1 mouse cellular context compared by ENCODE assay signal in genomic region chr11:95677925-95678701, GRCm38 (mm10).
TF ChIP-seq lines count a peak whose summit lies in the region.

No protein-coding gene starts in this region.

TF ChIP-seq in CH12.LX, 34 proteins besides CTCF, POLR2A, EP300 and RAD21:
- TF ChIP-seq KAT2A (IDR thresholded peaks at IDR 0.05; ENCODE audit: insufficient replicate concordance, low read length) (0 out of 2 replicates have a peak, but pooled peaks have one; percentile 39), NELFE (IDR thresholded peaks at IDR 0.05; ENCODE audit: low read depth, low read length) (no peak), CHD1 (IDR thresholded peaks at IDR 0.05; ENCODE audit: low read depth, low read length) (no peak), JUND (conservative IDR thresholded peaks at IDR 0.05; ENCODE audit: low read depth, low read length) (peak; percentile 74), ETS1 (conservative IDR thresholded peaks at IDR 0.05; ENCODE audit: low read depth, low read length) (peak; percentile 70), GABPA (IDR thresholded peaks at IDR 0.05; ENCODE audit: insufficient replicate concordance, low read depth, low read length) (no peak), JUN (IDR thresholded peaks at IDR 0.05; ENCODE audit: insufficient read depth, low read depth, low read length) (peak; percentile 44; the same call in 1 of the 2 replicates), BHLHE40 (IDR thresholded peaks at IDR 0.05; ENCODE audit: low read depth, low read length) (0 out of 2 replicates have a peak, but pooled peaks have one; percentile 11), TBP (conservative IDR thresholded peaks at IDR 0.05; ENCODE audit: low read depth, low read length) (no peak), MYC (IDR thresholded peaks at IDR 0.05; ENCODE audit: low read depth, low read length) (no peak), POLR2AphosphoS2 (IDR thresholded peaks at IDR 0.05; ENCODE audit: low read depth, low read length) (no peak), SMC3 (IDR thresholded peaks at IDR 0.05; ENCODE audit: low read depth, low read length) (no peak), MAZ (IDR thresholded peaks at IDR 0.05; ENCODE audit: low read depth, low read length) (no peak), HCFC1 (IDR thresholded peaks at IDR 0.05; ENCODE audit: low read depth, low read length) (peak; percentile 22; the same call in 1 of the 2 replicates), ZNF384 (IDR thresholded peaks at IDR 0.05; ENCODE audit: low read depth, low read length) (peak; percentile 87), ZC3H11A (IDR thresholded peaks at IDR 0.05; ENCODE audit: low read depth, low read length) (no peak), MAFK (IDR thresholded peaks at IDR 0.05; ENCODE audit: insufficient replicate concordance, low read length) (no peak), IRF4 (IDR thresholded peaks at IDR 0.05; ENCODE audit: low read depth, low read length) (0 out of 2 replicates have a peak, but pooled peaks have one; percentile 11), TCF12 (IDR thresholded peaks at IDR 0.05; ENCODE audit: low read depth, low read length) (peak; percentile 98), UBTF (IDR thresholded peaks at IDR 0.05; ENCODE audit: low read depth, low read length) (no peak), RCOR1 (conservative IDR thresholded peaks at IDR 0.05; ENCODE audit: low read depth, low read length) (peak; percentile 82; the same call in 1 of the 2 replicates), MAX (IDR thresholded peaks at IDR 0.05; ENCODE audit: low read length) (no peak; the same call in 1 of the 2 replicates), SIN3A (IDR thresholded peaks at IDR 0.05; ENCODE audit: low read length) (peak; percentile 51; the same call in 1 of the 2 replicates), MXI1 (IDR thresholded peaks at IDR 0.05; ENCODE audit: low read depth, low read length) (no peak)
TF ChIP-seq in CH12.LX: peak in this region for 11.
